ENCODE assay signal across 17 mouse cellular contexts in the genomic region with DNA sequence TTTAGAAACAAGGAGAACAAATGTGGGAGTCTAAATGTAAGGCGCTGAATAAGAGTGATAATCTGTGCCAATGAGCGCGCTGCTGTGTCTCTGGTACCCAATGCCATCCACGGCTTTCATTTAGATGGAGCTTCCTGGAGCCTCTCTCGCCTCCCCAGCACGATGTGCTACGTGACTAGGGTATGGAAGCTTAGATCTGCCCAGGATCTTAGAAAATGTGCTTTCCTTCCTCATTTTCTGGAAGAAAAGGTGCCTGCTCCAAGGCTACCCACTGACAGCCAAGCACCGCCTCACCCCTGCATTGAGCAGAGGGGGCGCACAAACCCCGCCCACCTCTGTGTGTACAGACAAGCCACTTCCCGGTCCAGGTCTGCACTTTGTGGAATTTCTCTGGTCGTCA. TPM values are rescaled to one million over a fixed set of nuclear protein-coding genes. Genes with fewer than 3 reads are reported as not detected.
A peak's percentile ranks its signal among the peaks of the same experiment; 100 is the strongest.
DNase-seq lines count a peak whose midpoint lies in the region; ATAC-seq and TF ChIP-seq lines count a peak whose summit lies in the region.
"Had no signal": no experiment of that assay in that cellular context is flagged by ENCODE, and none has a peak within 500 bp of the region (broad histone marks: within the 10 kb centered on the region; RNA-seq: fewer than 3 reads in every experiment).

No protein-coding gene starts in this region.

- H3K4me1 ChIP-seq in forebrain, postnatal 0 days (ENCODE audit: insufficient read depth), result peaks cover 5% of the 10 kb centered on the region; the same call in 1 of the 2 replicates
- no peaks in the 10 kb centered on the region for H3K4me1 ChIP-seq in forebrain, embryonic 12.5 days
- peaks cover 4% of the 10 kb centered on the region; the same call in 1 of the 2 replicates for H3K4me1 ChIP-seq in thymus, adult 2 months (replicated peaks; ENCODE audit: control insufficient read depth, insufficient read depth, low read length)
- no peaks in the 10 kb centered on the region for H3K4me1 ChIP-seq in midbrain, embryonic 15.5 days
- H3K4me1 ChIP-seq: hindbrain, embryonic 10.5 days; neural tube, embryonic 13.5 days had no signal

- TF ChIP-seq POLR2A in thymus, adult 2 months (IDR thresholded peaks at IDR 0.05; ENCODE audit: control insufficient read depth, extremely low read depth, insufficient read depth, low read length, poor library complexity), result no peak

- H3K9ac ChIP-seq in forebrain, postnatal 0 days, result peak overlapping the region; percentile 41
- H3K9ac ChIP-seq in forebrain, embryonic 12.5 days, result no peak overlapping the region
- H3K9ac ChIP-seq in midbrain, embryonic 15.5 days, result no peak overlapping the region
- H3K9ac ChIP-seq: neural tube, embryonic 13.5 days had no signal

- no peaks in the 10 kb centered on the region for H3K9me3 ChIP-seq in forebrain, postnatal 0 days (ENCODE audit: low read length)
- H3K9me3 ChIP-seq in forebrain, embryonic 12.5 days, result no peaks in the 10 kb centered on the region
- H3K9me3 ChIP-seq in midbrain, embryonic 15.5 days, result no peaks in the 10 kb centered on the region
- H3K9me3 ChIP-seq: hindbrain, embryonic 10.5 days; neural tube, embryonic 13.5 days had no signal

- peak; percentile 93 for ATAC-seq in forebrain, postnatal 0 days
- ATAC-seq in forebrain, embryonic 12.5 days (ENCODE audit: low FRiP score), result no peak
- peak; percentile 65; the same call in 1 of the 2 replicates for ATAC-seq in midbrain, embryonic 15.5 days (replicated peaks)

- no peaks in the 10 kb centered on the region for H3K36me3 ChIP-seq in forebrain, postnatal 0 days (ENCODE audit: insufficient read depth)
- no peaks in the 10 kb centered on the region for H3K36me3 ChIP-seq in forebrain, embryonic 12.5 days (replicated peaks)
- no peaks in the 10 kb centered on the region for H3K36me3 ChIP-seq in thymus, adult 2 months (ENCODE audit: control insufficient read depth, insufficient read depth, low read length)
- H3K36me3 ChIP-seq in midbrain, embryonic 15.5 days (replicated peaks), result no peaks in the 10 kb centered on the region
- H3K36me3 ChIP-seq: hindbrain, embryonic 10.5 days; neural tube, embryonic 13.5 days had no signal

- TF ChIP-seq CTCF in forebrain, postnatal 0 days (IDR thresholded peaks at IDR 0.05; ENCODE audit: low read depth), result no peak
- no peak for TF ChIP-seq CTCF in thymus, adult 2 months (IDR thresholded peaks at IDR 0.05; ENCODE audit: borderline replicate concordance, control insufficient read depth, extremely low read depth, insufficient read depth, low read length, poor library complexity)

- H3K27ac ChIP-seq in forebrain, postnatal 0 days (ENCODE audit: low read depth, low read length), result peak overlapping the region; percentile 87
- no peak overlapping the region for H3K27ac ChIP-seq in forebrain, embryonic 12.5 days
- no peak overlapping the region for H3K27ac ChIP-seq in thymus, adult 2 months (ENCODE audit: control insufficient read depth, insufficient read depth, low read length)
- peak overlapping the region; percentile 31; the same call in 1 of the 2 replicates for H3K27ac ChIP-seq in midbrain, embryonic 15.5 days
- H3K27ac ChIP-seq: hindbrain, embryonic 10.5 days; macrophage; neural tube, embryonic 13.5 days had no signal

- 39% methylated on average over 12 of the region's 12 CpGs for WGBS in forebrain, postnatal 0 days
- 73% methylated on average over 12 of the region's 12 CpGs for WGBS in forebrain, embryonic 12.5 days
- 23% methylated on average over 12 of the region's 12 CpGs for WGBS in thymus, adult 2 months
- 64% methylated on average over 12 of the region's 12 CpGs for WGBS in midbrain, embryonic 15.5 days

- H3K4me2 ChIP-seq in forebrain, postnatal 0 days (ENCODE audit: low read depth), result peak overlapping the region; percentile 34
- H3K4me2 ChIP-seq in forebrain, embryonic 12.5 days, result no peak overlapping the region
- H3K4me2 ChIP-seq in midbrain, embryonic 15.5 days, result peak overlapping the region; percentile 8; the same call in 1 of the 2 replicates
- H3K4me2 ChIP-seq: neural tube, embryonic 13.5 days had no signal

- no peak overlapping the region for H3K4me3 ChIP-seq in forebrain, postnatal 0 days (ENCODE audit: low read depth, low read length)
- H3K4me3 ChIP-seq in forebrain, embryonic 12.5 days (replicated peaks), result no peak overlapping the region
- no peak overlapping the region for H3K4me3 ChIP-seq in thymus, adult 2 months (ENCODE audit: control insufficient read depth, insufficient read depth, low read length)
- no peak overlapping the region for H3K4me3 ChIP-seq in midbrain, embryonic 15.5 days
- H3K4me3 ChIP-seq: hindbrain, embryonic 10.5 days; neural tube, embryonic 13.5 days had no signal

- peaks cover 6% of the 10 kb centered on the region for H3K27me3 ChIP-seq in forebrain, postnatal 0 days (ENCODE audit: insufficient read depth, low read length)
- peaks cover 10% of the 10 kb centered on the region for H3K27me3 ChIP-seq in forebrain, embryonic 12.5 days
- no peaks in the 10 kb centered on the region for H3K27me3 ChIP-seq in thymus, adult 2 months (ENCODE audit: control insufficient read depth, insufficient read depth, low read length)
- peaks cover 6% of the 10 kb centered on the region; the same call in 1 of the 2 replicates for H3K27me3 ChIP-seq in midbrain, embryonic 15.5 days (replicated peaks)

- peak; percentile 73 for DNase-seq in forebrain, postnatal 0 days
- DNase-seq in thymus, postnatal 4 days, result peak; percentile 15
- no peak for DNase-seq in thymus, adult 2 months
- no peak for DNase-seq in ovary, postnatal 10 days (ENCODE audit: low spot score)
- no peak for DNase-seq in thymus, postnatal 10 days (ENCODE audit: low spot score in 2 of 2)
- DNase-seq in embryo, embryonic 10 days (ENCODE audit: low spot score), result no peak
- DNase-seq: adrenal gland, postnatal 10 days; B cell, adult 2 months; cerebellum, adult 8-10 months; kidney, postnatal 14 days; liver; thymus, postnatal 25 days had no signal

RNA-seq across cellular contexts. Expression of gene 2010300C02Rik, which starts 6.0 kb away (rescaled TPM):
- 20.5 and 22.7 TPM in 2 replicates for total RNA-seq in forebrain, postnatal 0 days (2014; rRNA removed)
- 10.4 and 13.6 TPM in 2 replicates for polyA plus RNA-seq in forebrain, postnatal 0 days (2015; fragmentation: Nextera tagmentation; extraction: Ambion mirVana)
- 1.1 and 1.5 TPM in 2 replicates for polyA plus RNA-seq in forebrain, embryonic 12.5 days (2016; fragmentation: Nextera tagmentation; extraction: Ambion mirVana)
- polyA plus RNA-seq in thymus, adult 2 months (2012; rRNA removed), result 6.1 and 6.6 TPM in 2 replicates
- 2.7 and 3.7 TPM in 2 replicates for polyA plus RNA-seq in midbrain, embryonic 15.5 days (2015; fragmentation: Nextera tagmentation; extraction: Ambion mirVana)
- polyA plus RNA-seq: macrophage had no signal

Comparison
In these comparisons a context has a peak if more than half of its experiments do, and no peak if none do; other contexts are left out.
1. DNase-seq: peak in forebrain, postnatal 0 days (single experiment) and thymus, postnatal 4 days (single experiment); none in thymus, adult 2 months (single experiment), ovary, postnatal 10 days (single experiment), thymus, postnatal 10 days (0 of 2) and embryo, embryonic 10 days (single experiment).
2. H3K27ac ChIP-seq: peak in forebrain, postnatal 0 days (single experiment) and midbrain, embryonic 15.5 days (single experiment); none in forebrain, embryonic 12.5 days (single experiment) and thymus, adult 2 months (single experiment).